Mouse (Mus musculus) thymus, adult 2 months (tissue): ENCODE measurements around the gene Acss1. TPM values are rescaled to one million over a fixed set of nuclear protein-coding genes. Genes with fewer than 3 reads are reported as not detected.

Experiments used
- DNase-seq: peaks from one replicate; pipeline ENCODE4 v3.0.0; 2021
- H3K27ac ChIP-seq: fragments of 200-500 bp; 2 replicates; pipeline ENCODE4 v1.5.1; 2012; ENCODE audit warnings: low read length, control low read depth; ENCODE audit not compliant: control insufficient read depth, insufficient read depth
- H3K27me3 ChIP-seq: fragments of 200-500 bp; 2 replicates; pipeline ENCODE4 v1.6.1; 2012; ENCODE audit warnings: mild to moderate bottlenecking, low read length, moderate library complexity, mixed read lengths; ENCODE audit not compliant: control insufficient read depth, insufficient read depth
- H3K36me3 ChIP-seq: fragments of 200-500 bp; 2 replicates; pipeline ENCODE4 v1.6.1; 2012; ENCODE audit warnings: mild to moderate bottlenecking, low read length, moderate library complexity; ENCODE audit not compliant: control insufficient read depth, insufficient read depth
- H3K4me1 ChIP-seq: fragments of 200-500 bp; replicated peaks from 2 replicates; pipeline ENCODE4 v1.6.1; 2012; ENCODE audit warnings: low read length; ENCODE audit not compliant: control insufficient read depth, insufficient read depth
- H3K4me3 ChIP-seq: fragments of 200-500 bp; 2 replicates; pipeline ENCODE4 v1.5.1; 2012; ENCODE audit warnings: mild to moderate bottlenecking, low read length, control low read depth, moderate library complexity; ENCODE audit not compliant: control insufficient read depth, insufficient read depth
- CTCF ChIP-seq: fragments of 200-500 bp; IDR thresholded peaks from 2 replicates; pipeline ENCODE4 v1.5.1; 2012; ENCODE audit warnings: mild to moderate bottlenecking, control low read depth, low read length, moderate library complexity, borderline replicate concordance; ENCODE audit not compliant: control insufficient read depth, poor library complexity, insufficient read depth; ENCODE audit errors: extremely low read depth
- POLR2A ChIP-seq: fragments of 200-500 bp; IDR thresholded peaks from 2 replicates; pipeline ENCODE4 v1.6.1; 2012; ENCODE audit warnings: mild to moderate bottlenecking, low read length, control low read depth, moderate library complexity; ENCODE audit not compliant: control insufficient read depth, poor library complexity, insufficient read depth; ENCODE audit errors: extremely low read depth
- WGBS: fragments of 180-500 bp; shearing (Covaris S2); methylation state at CpG from one replicate; pipeline ENCODE4 v1.1.7; 2018; 5-methylcytosine and 5-hydroxymethylcytosine counted together
- polyA plus RNA-seq: library from polyadenylated mRNA; depleted of rRNA; stranded (reverse); fragments of >200 nt; gene quantifications from 2 replicates; pipeline ENCODE4 v1.2.3, GENCODE M21; 2012

Gene Acss1
- polyA plus RNA-seq, 1 experiment = 124 TPM

GRCm38 (mm10) chr2:150654814-150655213, 13.5 kb downstream of the Acss1 start:
- WGBS = 91% methylated on average over 2 of the region's 2 CpGs
- Histone ChIP-seq H3K27ac (no peak overlapping the region), H3K4me1 (peaks cover 10% of the 10 kb centered on the region), H3K27me3 (no peaks in the 10 kb centered on the region), H3K36me3 (peaks cover 22% of the 10 kb centered on the region), H3K4me3 (no peak overlapping the region)
- no peak for TF ChIP-seq POLR2A
- TF ChIP-seq CTCF = no peak
- no peak for DNase-seq

DNA sequence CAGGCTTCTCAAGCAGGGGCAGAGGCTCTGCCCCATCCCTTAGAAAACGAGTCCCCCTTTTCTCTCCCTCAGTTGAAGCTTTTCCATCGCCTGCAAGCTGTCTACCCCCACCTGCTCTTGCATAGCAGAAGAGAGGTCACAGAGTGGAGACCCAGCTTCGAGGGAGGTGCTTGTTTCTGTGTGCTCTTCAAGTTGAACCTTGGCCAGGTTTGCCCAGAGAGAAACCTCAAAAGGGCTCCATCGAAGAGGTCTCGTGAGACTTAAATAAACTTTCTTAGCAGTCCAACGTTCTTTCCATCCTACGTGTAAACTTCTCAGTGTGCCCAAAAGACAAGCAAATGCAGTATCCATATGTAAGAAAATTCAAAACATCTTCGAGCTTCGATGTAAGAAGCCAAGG, 16.9 kb downstream of the Acss1 start:
- WGBS = 31% methylated on average over 9 of the region's 9 CpGs
- H3K27me3 ChIP-seq = no peaks in the 10 kb centered on the region
- H3K4me3 ChIP-seq = no peak overlapping the region
- DNase-seq = no peak
- peaks cover 16% of the 10 kb centered on the region for H3K4me1 ChIP-seq
- no peak for TF ChIP-seq POLR2A
- H3K36me3 ChIP-seq = no peaks in the 10 kb centered on the region; the same call in 1 of the 2 replicates
- H3K27ac ChIP-seq = peak overlapping the region; percentile 63; the same call in 1 of the 2 replicates

DNA sequence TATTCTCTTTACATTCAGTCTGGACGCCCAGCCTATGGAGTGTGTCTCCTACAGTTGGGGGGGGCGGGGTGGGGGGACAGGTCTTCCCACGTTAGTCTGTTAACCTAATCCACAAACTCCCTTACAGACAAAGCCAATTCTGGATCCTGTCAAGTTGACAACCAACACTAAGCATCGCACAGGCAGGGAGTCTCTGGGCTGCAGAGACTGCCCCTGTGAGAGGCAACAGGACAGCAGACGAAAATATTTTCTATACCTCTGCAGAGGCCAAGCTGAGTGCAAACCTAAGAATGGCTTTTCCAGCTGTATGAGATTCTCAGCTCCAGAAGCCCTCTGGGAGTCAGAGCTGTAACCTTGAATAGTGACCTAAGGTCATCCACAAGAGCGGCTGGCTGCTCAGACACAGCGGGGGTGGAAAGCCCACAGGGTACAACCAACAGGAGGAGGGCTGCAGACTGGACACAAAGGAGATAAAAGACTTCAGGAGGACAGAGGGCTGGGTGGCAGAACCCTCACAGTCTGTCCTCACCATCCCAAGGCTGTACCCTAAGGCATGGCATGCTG, 17.7 kb downstream of the Acss1 start:
- Histone ChIP-seq H3K4me3 (no peak overlapping the region), H3K4me1 (peaks cover 16% of the 10 kb centered on the region), H3K27me3 (no peaks in the 10 kb centered on the region), H3K27ac (no peak overlapping the region), H3K36me3 (no peaks in the 10 kb centered on the region; the same call in 1 of the 2 replicates)
- no peak for DNase-seq
- WGBS = 96% methylated on average over 7 of the region's 7 CpGs
- TF ChIP-seq CTCF (no peak), POLR2A (no peak)

- 87% methylated on average over 13 of the region's 13 CpGs for WGBS
- H3K27me3 ChIP-seq = no peaks in the 10 kb centered on the region
- no peak for DNase-seq
- TF ChIP-seq CTCF (no peak), POLR2A (no peak)
- H3K4me3 ChIP-seq = no peak overlapping the region
- H3K36me3 ChIP-seq = no peaks in the 10 kb centered on the region
- no peak overlapping the region; the same call in 1 of the 2 replicates for H3K27ac ChIP-seq
- H3K4me1 ChIP-seq = peaks cover 16% of the 10 kb centered on the region
These were observed 19.9 kb downstream of the Acss1 start for GRCm38 (mm10) chr2:150648300-150648895.

- H3K4me1 ChIP-seq = peaks cover 16% of the 10 kb centered on the region
- no peaks in the 10 kb centered on the region for H3K27me3 ChIP-seq
- H3K27ac ChIP-seq = no peak overlapping the region
- no peak for DNase-seq
- no peak overlapping the region for H3K4me3 ChIP-seq
- TF ChIP-seq POLR2A (no peak), CTCF (no peak)
- WGBS = 85% methylated on average over 14 of the region's 14 CpGs
- peaks cover 2% of the 10 kb centered on the region; the same call in 1 of the 2 replicates for H3K36me3 ChIP-seq
These were observed 20.5 kb downstream of the Acss1 start for GRCm38 (mm10) chr2:150647681-150648299.

DNA sequence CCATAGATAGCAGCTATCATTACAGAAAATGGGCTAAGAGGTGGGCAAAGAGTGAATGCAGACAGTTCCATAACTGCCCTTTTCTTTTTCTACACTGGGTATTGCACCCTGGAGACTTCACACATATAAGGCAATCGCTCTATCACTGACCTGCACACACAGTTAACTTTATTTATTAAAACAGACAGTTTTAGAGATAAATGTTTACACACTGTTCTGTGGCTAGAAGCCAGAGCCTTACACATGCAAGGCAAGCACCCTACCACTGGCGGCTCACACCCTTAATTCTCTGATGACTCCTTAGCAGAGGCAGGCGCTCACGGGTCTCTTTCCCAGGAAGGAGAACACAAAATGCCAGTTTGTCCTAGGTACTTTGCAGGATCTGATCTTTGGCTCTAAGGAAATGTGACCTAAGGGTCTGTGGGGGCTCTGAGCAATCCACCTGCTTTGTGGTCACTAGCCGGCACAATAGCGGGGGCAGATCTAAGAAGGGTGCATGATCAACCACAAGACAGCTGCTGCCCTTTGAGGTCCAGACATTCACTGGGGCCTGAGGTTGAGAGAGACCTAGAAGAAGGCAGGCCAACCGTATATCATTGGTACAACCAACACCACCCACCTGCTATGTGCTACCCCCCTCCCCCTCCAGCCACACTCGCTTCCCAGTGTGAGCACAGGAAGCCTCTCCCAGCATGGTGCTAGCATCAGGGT, 21.7 kb downstream of the Acss1 start:
- Histone ChIP-seq H3K36me3 (peaks cover 11% of the 10 kb centered on the region), H3K4me1 (peaks cover 16% of the 10 kb centered on the region), H3K27me3 (no peaks in the 10 kb centered on the region), H3K4me3 (no peak overlapping the region), H3K27ac (no peak overlapping the region)
- TF ChIP-seq POLR2A = no peak
- TF ChIP-seq CTCF = no peak
- 36% methylated on average over 8 of the region's 8 CpGs for WGBS
- no peak for DNase-seq
